Mouse (Mus musculus) MEL (cell line): Measurements from ENCODE around the gene Ahcyl1.

ENCODE experiments used
- CTCF ChIP-seq, 3 experiments: IDR thresholded peaks in 2 of 3; conservative IDR thresholded peaks in 1 of 3; 2 replicates each; pipeline ENCODE4 v1.5.1; 2011 to 2012; ENCODE audit warnings: low read length in 3 of 3, low read depth in 2 of 3, mild to moderate bottlenecking in 2 of 3, improper control_type of control experiment in 1 of 3, inconsistent platforms in 1 of 3, mixed read lengths in 1 of 3, moderate library complexity in 1 of 3; ENCODE audit not compliant: control insufficient read depth in 1 of 3, insufficient read depth in 1 of 3, poor library complexity in 1 of 3, severe bottlenecking in 1 of 3
- HCFC1 ChIP-seq: IDR thresholded peaks from 2 replicates; pipeline ENCODE4 v1.6.1; 2012; ENCODE audit warnings: low read depth, mild to moderate bottlenecking, inconsistent platforms, low read length, improper control_type of control experiment, moderate library complexity
- MAX ChIP-seq: IDR thresholded peaks from 2 replicates; pipeline ENCODE4 v1.6.1; 2011; ENCODE audit warnings: low read length, improper control_type of control experiment
- MEF2A ChIP-seq: IDR thresholded peaks from 2 replicates; pipeline ENCODE4 v1.6.1; 2014; ENCODE audit warnings: low read depth, mild to moderate bottlenecking, inconsistent platforms, low read length, improper control_type of control experiment; ENCODE audit not compliant: poor library complexity, insufficient replicate concordance, severe bottlenecking; ENCODE audit errors: extremely low read depth
- MYC ChIP-seq: IDR thresholded peaks from 2 replicates; pipeline ENCODE4 v1.6.1; 2011; ENCODE audit warnings: low read depth, mild to moderate bottlenecking, low read length, improper control_type of control experiment, moderate library complexity
- USF1 ChIP-seq: IDR thresholded peaks from 2 replicates; pipeline ENCODE4 v1.6.1; 2014; ENCODE audit warnings: low read depth, mild to moderate bottlenecking, inconsistent platforms, low read length, improper control_type of control experiment, moderate library complexity
- USF2 ChIP-seq, 2 experiments: IDR thresholded peaks; 2 replicates each; pipeline ENCODE4 v1.6.1; 2011 to 2012; ENCODE audit warnings: improper control_type of control experiment in 2 of 2, low read length in 2 of 2, borderline replicate concordance in 1 of 2, inconsistent platforms in 1 of 2, low read depth in 1 of 2, mild to moderate bottlenecking in 1 of 2; ENCODE audit not compliant: insufficient read depth in 1 of 2
- ZMIZ1 ChIP-seq: IDR thresholded peaks from 2 replicates; pipeline ENCODE4 v1.6.1; 2012; ENCODE audit warnings: low read depth, mild to moderate bottlenecking, inconsistent platforms, low read length, improper control_type of control experiment, moderate library complexity

DNA sequence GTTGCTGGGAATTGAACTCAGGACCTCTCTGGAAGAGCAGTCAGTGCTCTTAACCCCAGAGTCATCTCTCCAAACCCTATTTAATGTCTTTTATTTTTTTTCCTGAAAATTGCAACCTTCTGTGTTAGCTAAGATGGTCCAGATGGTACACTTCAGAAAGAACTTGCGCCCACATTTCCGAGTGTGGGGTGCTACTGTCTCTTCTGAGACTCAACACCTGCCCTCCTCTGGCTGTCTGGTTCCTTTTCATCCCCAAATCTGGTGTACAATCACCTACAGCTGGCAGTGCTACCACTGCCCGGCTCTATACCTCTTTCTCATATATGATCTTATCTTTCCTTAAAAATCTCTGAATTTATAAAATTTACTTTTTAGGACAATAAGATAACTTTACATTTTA is 43.4 kb downstream of the Ahcyl1 start:
- TF ChIP-seq MAX, result no peak
- TF ChIP-seq USF2 (IDR thresholded peaks at IDR 0.05; ENCODE audit: borderline replicate concordance in 1 of 2, insufficient read depth in 1 of 2, low read depth in 1 of 2, low read length in 2 of 2), result no peak
- no peak for TF ChIP-seq ZMIZ1
- no peak for TF ChIP-seq HCFC1
- TF ChIP-seq USF1, result no peak
- no peak for TF ChIP-seq MYC
- no peak for TF ChIP-seq CTCF (IDR thresholded peaks at IDR 0.05 in 2 of 3, conservative IDR thresholded peaks at IDR 0.05 in 1 of 3; ENCODE audit: control insufficient read depth in 1 of 3, insufficient read depth in 1 of 3, low read depth in 2 of 3, low read length in 3 of 3, poor library complexity in 1 of 3, severe bottlenecking in 1 of 3)
- no peak for TF ChIP-seq MEF2A
